Mouse (Mus musculus) embryonic fibroblast, embryonic 13.5 days (primary cell): Measurements from ENCODE around the gene Cdk14. TPM values are rescaled to one million over a fixed set of nuclear protein-coding genes. Genes with fewer than 3 reads are reported as not detected.

Experiments used
- H3K27ac ChIP-seq: 2 replicates; pipeline ENCODE4 v1.5.1; 2012; ENCODE audit warnings: low read length, control low read depth, inconsistent platforms; ENCODE audit not compliant: insufficient read depth
- H3K4me1 ChIP-seq: 2 replicates; pipeline ENCODE4 v1.6.1; 2011; ENCODE audit warnings: low read length; ENCODE audit not compliant: control insufficient read depth, insufficient read depth
- H3K4me3 ChIP-seq: 2 replicates; pipeline ENCODE4 v1.5.1; 2011; ENCODE audit warnings: mild to moderate bottlenecking, control low read depth, low read length; ENCODE audit not compliant: insufficient read depth
- CTCF ChIP-seq: IDR thresholded peaks from 2 replicates; pipeline ENCODE4 v1.5.1; 2011; ENCODE audit warnings: mild to moderate bottlenecking, control low read depth, low read length, moderate library complexity, borderline replicate concordance; ENCODE audit not compliant: insufficient read depth
- POLR2A ChIP-seq: IDR thresholded peaks from 2 replicates; pipeline ENCODE4 v1.6.1; 2011; ENCODE audit warnings: low read depth, mild to moderate bottlenecking, control low read depth, low read length, moderate library complexity
- polyA plus RNA-seq: library from polyadenylated mRNA; stranded (reverse); fragments of >200 nt; gene quantifications from 2 replicates; pipeline ENCODE4 v1.2.4, GENCODE M21; 2011; ENCODE audit warnings: low read depth; ENCODE audit not compliant: missing spikeins, insufficient read length

Cdk14 gene
- polyA plus RNA-seq, 1 experiment, result 50.0 TPM

DNA sequence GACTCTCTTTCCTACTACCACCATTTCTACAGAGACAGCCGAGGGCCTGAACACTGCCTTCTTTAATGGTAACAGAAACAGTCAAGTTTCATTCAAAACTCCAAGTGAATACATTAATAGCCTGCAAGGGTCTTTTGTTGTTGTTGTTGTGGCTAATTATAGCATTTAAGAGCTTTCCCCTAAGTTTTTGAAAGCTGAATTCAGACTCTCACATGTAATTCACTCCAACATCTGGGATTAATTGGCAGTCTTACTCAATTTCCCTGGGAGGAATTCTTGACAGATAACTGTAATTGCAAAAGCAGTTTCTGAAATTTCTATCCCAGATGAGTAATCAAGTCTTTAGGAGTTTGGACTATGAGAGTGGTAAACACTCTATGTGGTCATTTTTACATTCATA lies 245.0 kb downstream of the Cdk14 start:
- no peak for TF ChIP-seq CTCF
- TF ChIP-seq POLR2A, result no peak
- H3K4me1 ChIP-seq, result peaks cover 10% of the 10 kb centered on the region; the same call in 1 of the 2 replicates
- H3K27ac ChIP-seq, result peak overlapping the region; percentile 73
- H3K4me3 ChIP-seq, result no peak overlapping the region

DNA sequence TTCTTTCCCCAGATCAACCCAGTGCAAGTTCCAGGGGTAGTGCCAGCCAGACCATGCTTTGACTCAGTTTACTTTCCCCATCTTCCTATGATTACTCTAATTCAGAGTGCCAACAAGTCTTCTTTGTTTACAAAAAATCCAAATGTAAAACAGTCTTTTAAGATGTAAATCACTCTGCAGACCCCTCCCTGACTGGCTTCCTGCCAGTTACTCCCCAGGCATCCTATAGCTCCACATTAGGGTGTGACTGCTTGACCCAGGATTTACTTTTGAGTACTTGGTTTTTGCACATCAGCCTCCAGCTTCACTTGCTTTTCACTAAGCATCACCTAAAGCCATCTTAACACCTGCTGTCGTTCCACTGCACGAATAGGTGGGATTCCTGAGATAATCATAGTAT lies 254.0 kb downstream of the Cdk14 start:
- TF ChIP-seq POLR2A (no peak), CTCF (no peak)
- H3K4me1 ChIP-seq, result peaks cover 4% of the 10 kb centered on the region; the same call in 1 of the 2 replicates
- no peak overlapping the region for H3K27ac ChIP-seq

GRCm38 (mm10) chr5:5164326-5164725 lies 255.8 kb downstream of the Cdk14 start:
- Histone ChIP-seq H3K4me1 (peaks cover 4% of the 10 kb centered on the region; the same call in 1 of the 2 replicates), H3K4me3 (no peak overlapping the region), H3K27ac (peak overlapping the region; percentile 45)
- no peak for TF ChIP-seq POLR2A
- no peak for TF ChIP-seq CTCF

More for the DNA sequence above, 254.0 kb downstream of the Cdk14 start:
- H3K4me3 ChIP-seq, result no peak overlapping the region

GRCm38 (mm10) chr5:5163823-5164222 lies 256.3 kb downstream of the Cdk14 start:
- TF ChIP-seq CTCF (no peak), POLR2A (no peak)
- Histone ChIP-seq H3K27ac (peak overlapping the region; percentile 73), H3K4me3 (no peak overlapping the region), H3K4me1 (peaks cover 4% of the 10 kb centered on the region; the same call in 1 of the 2 replicates)

- no peak overlapping the region for H3K4me3 ChIP-seq
- H3K27ac ChIP-seq, result no peak overlapping the region
- TF ChIP-seq POLR2A, result no peak
- no peak for TF ChIP-seq CTCF
- peaks cover 4% of the 10 kb centered on the region; the same call in 1 of the 2 replicates for H3K4me1 ChIP-seq
Observed at GRCm38 (mm10) chr5:5159521-5159920, 260.6 kb downstream of the Cdk14 start.

GRCm38 (mm10) chr5:5139855-5140254 lies 280.3 kb downstream of the Cdk14 start:
- H3K4me3 ChIP-seq, result no peak overlapping the region
- TF ChIP-seq CTCF, result no peak
- no peak for TF ChIP-seq POLR2A
- no peak overlapping the region for H3K27ac ChIP-seq
- H3K4me1 ChIP-seq, result no peaks in the 10 kb centered on the region

DNA sequence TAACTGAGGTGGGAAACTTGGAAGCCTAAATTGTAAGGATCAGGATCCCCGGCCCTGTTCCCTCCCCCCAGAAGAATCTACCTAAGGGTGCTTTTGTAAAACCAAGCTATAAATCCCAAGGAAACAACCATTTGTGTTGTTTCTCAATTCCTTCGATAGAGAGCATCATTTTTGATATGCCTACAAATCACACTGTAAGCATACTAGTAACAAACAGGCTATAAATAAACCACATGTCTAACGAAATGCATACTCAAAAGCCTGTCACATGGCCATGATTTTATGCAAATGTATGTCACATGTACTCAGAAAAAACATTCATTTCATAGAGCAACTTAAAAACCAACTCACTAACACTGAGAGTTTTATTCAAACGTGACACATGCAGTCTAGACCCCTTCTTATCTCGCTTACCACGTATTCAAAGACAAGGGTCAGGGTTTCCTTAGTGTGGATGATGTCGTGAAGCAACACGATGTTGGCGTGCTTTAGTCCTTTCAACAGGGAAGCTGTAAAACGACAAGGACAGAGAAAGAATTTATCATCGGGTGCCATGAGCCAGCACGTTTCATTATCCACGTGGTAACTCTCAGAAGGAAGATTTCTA lies 285.1 kb downstream of the Cdk14 start:
- TF ChIP-seq POLR2A, result no peak
- TF ChIP-seq CTCF, result no peak
- no peak overlapping the region for H3K4me3 ChIP-seq
- no peak overlapping the region for H3K27ac ChIP-seq
- no peaks in the 10 kb centered on the region for H3K4me1 ChIP-seq

- no peaks in the 10 kb centered on the region for H3K4me1 ChIP-seq
- no peak overlapping the region for H3K27ac ChIP-seq
- no peak for TF ChIP-seq POLR2A
- TF ChIP-seq CTCF, result no peak
- no peak overlapping the region for H3K4me3 ChIP-seq
Observed at GRCm38 (mm10) chr5:5134143-5134904, 285.8 kb downstream of the Cdk14 start.

DNA sequence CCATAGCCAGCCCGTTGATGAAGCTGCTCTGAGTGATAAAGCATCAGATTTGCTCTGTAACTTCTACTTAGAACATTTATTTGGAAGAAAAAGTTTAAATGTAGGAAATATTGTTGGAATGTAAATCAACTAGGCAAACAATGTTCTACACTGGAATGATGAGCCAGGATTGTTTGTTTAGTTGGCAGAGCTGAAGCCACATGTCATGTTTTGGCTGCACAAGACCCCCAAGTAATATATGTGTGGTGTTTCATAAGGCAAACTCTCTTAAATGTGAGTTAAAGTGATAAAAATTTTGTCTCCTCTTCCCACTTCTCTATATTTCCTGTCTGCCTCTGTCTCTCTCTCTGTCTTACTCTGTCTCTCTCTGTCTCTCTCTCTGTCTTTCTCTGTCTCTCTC lies 291.3 kb downstream of the Cdk14 start:
- TF ChIP-seq POLR2A, result no peak

GRCm38 (mm10) chr5:5124645-5125044 lies 295.5 kb downstream of the Cdk14 start:
- no peak overlapping the region for H3K4me3 ChIP-seq
- no peak overlapping the region for H3K27ac ChIP-seq
- TF ChIP-seq POLR2A, result no peak
- no peak for TF ChIP-seq CTCF
- no peaks in the 10 kb centered on the region for H3K4me1 ChIP-seq

More for the DNA sequence above, 291.3 kb downstream of the Cdk14 start:
- Histone ChIP-seq H3K4me3 (no peak overlapping the region), H3K4me1 (no peaks in the 10 kb centered on the region), H3K27ac (no peak overlapping the region)
